In genomic region chr4:104012150-104012549, GRCm38 (mm10) we compare ENCODE assay signal across 28 mouse cellular contexts.
A peak's percentile ranks its signal among the peaks of the same experiment; 100 is the strongest.
DNase-seq lines count a peak whose midpoint lies in the region; ATAC-seq lines count a peak whose summit lies in the region.
"Had no signal": no experiment of that assay in that cellular context is flagged by ENCODE, and none has a peak within 500 bp of the region (broad histone marks: within the 10 kb centered on the region; RNA-seq: fewer than 3 reads in every experiment).

No protein-coding gene starts in this region.

- no peak overlapping the region for H3K4me3 ChIP-seq in hindbrain, embryonic 13.5 days
- H3K4me3 ChIP-seq in hindbrain, embryonic 10.5 days, result no peak overlapping the region
- H3K4me3 ChIP-seq in hindbrain, embryonic 16.5 days (ENCODE audit: low read length), result no peak overlapping the region
- H3K4me3 ChIP-seq in midbrain, embryonic 16.5 days (ENCODE audit: low read depth, low read length), result no peak overlapping the region
- H3K4me3 ChIP-seq: embryonic facial prominence, embryonic 15.5 days; heart, embryonic 12.5 days; kidney, embryonic 15.5 days; limb, embryonic 13.5 days; liver, embryonic 12.5 days; neural tube, embryonic 15.5 days had no signal

- no peak overlapping the region for H3K9ac ChIP-seq in hindbrain, embryonic 13.5 days
- H3K9ac ChIP-seq in hindbrain, embryonic 16.5 days (ENCODE audit: low read depth, low read length), result no peak overlapping the region
- H3K9ac ChIP-seq in midbrain, embryonic 16.5 days (ENCODE audit: low read depth, low read length), result no peak overlapping the region
- H3K9ac ChIP-seq: embryonic facial prominence, embryonic 15.5 days; heart, embryonic 12.5 days; kidney, embryonic 15.5 days; limb, embryonic 13.5 days; liver, embryonic 12.5 days; neural tube, embryonic 15.5 days had no signal

- 84% methylated on average over 4 of the region's 4 CpGs for WGBS in hindbrain, embryonic 13.5 days
- 91% methylated on average over 4 of the region's 4 CpGs for WGBS in hindbrain, embryonic 10.5 days
- 73% methylated on average over 4 of the region's 4 CpGs for WGBS in hindbrain, embryonic 16.5 days
- 71% methylated on average over 4 of the region's 4 CpGs for WGBS in midbrain, embryonic 16.5 days

- ATAC-seq in hindbrain, embryonic 13.5 days (ENCODE audit: low FRiP score), result no peak
- peak; percentile 45; the same call in 1 of the 2 replicates for ATAC-seq in hindbrain, embryonic 16.5 days
- peak; percentile 63; the same call in 1 of the 2 replicates for ATAC-seq in midbrain, embryonic 16.5 days
- ATAC-seq: liver, embryonic 12.5 days had no signal

- no peaks in the 10 kb centered on the region for H3K36me3 ChIP-seq in hindbrain, embryonic 13.5 days
- no peaks in the 10 kb centered on the region for H3K36me3 ChIP-seq in hindbrain, embryonic 10.5 days
- no peaks in the 10 kb centered on the region for H3K36me3 ChIP-seq in hindbrain, embryonic 16.5 days (ENCODE audit: control insufficient read depth, insufficient read depth, low read length)
- H3K36me3 ChIP-seq in midbrain, embryonic 16.5 days (ENCODE audit: control insufficient read depth, insufficient read depth, low read length), result no peaks in the 10 kb centered on the region
- H3K36me3 ChIP-seq: embryonic facial prominence, embryonic 15.5 days; heart, embryonic 12.5 days; kidney, embryonic 15.5 days; limb, embryonic 13.5 days; liver, embryonic 12.5 days; neural tube, embryonic 15.5 days had no signal

- intact Hi-C loops in left cerebral cortex, postnatal 25 days (cut with DNase I), result no loop called here
- intact Hi-C loops in left cerebral cortex, postnatal 4 days (cut with DNase I), result no loop called here

- H3K9me3 ChIP-seq in hindbrain, embryonic 13.5 days, result no peaks in the 10 kb centered on the region
- H3K9me3 ChIP-seq in hindbrain, embryonic 10.5 days, result no peaks in the 10 kb centered on the region
- H3K9me3 ChIP-seq in hindbrain, embryonic 16.5 days (ENCODE audit: control insufficient read depth, low read length), result no peaks in the 10 kb centered on the region
- H3K9me3 ChIP-seq in midbrain, embryonic 16.5 days (replicated peaks; ENCODE audit: control insufficient read depth, low read length, poor library complexity, severe bottlenecking), result no peaks in the 10 kb centered on the region
- H3K9me3 ChIP-seq: embryonic facial prominence, embryonic 15.5 days; heart, embryonic 12.5 days; kidney, embryonic 15.5 days; limb, embryonic 13.5 days; liver, embryonic 12.5 days; neural tube, embryonic 15.5 days had no signal

- no peak for DNase-seq in hindbrain, embryonic 10.5 days (ENCODE audit: low spot score)
- DNase-seq in left cerebral cortex, postnatal 25 days (ENCODE audit: low spot score in 2 of 2), result peak; percentile 6 to 12
- DNase-seq in left cerebral cortex, postnatal 4 days, result no peak
- DNase-seq in heart, adult 11 months, result no peak
- DNase-seq: adrenal gland, adult 2 months; cerebellum, adult 2 months; cerebellum, postnatal 36 days; embryo, embryonic 11 days; gastrocnemius, postnatal 10 days; heart, adult 18-20 months; heart, postnatal 10 days; kidney, adult 11 months; kidney, postnatal 36 days; lung, adult 18-20 months; lung, postnatal 14 days; right cerebral cortex, postnatal 14 days; thymus, adult 2 months; thymus, postnatal 4 days had no signal

- no peaks in the 10 kb centered on the region for H3K27me3 ChIP-seq in hindbrain, embryonic 13.5 days
- H3K27me3 ChIP-seq in hindbrain, embryonic 10.5 days (ENCODE audit: insufficient read depth, poor library complexity, severe bottlenecking), result no peaks in the 10 kb centered on the region
- H3K27me3 ChIP-seq in hindbrain, embryonic 16.5 days (replicated peaks; ENCODE audit: control insufficient read depth, insufficient read depth, low read length), result no peaks in the 10 kb centered on the region
- H3K27me3 ChIP-seq in midbrain, embryonic 16.5 days (ENCODE audit: control insufficient read depth, insufficient read depth, low read depth, low read length), result no peaks in the 10 kb centered on the region
- H3K27me3 ChIP-seq: embryonic facial prominence, embryonic 15.5 days; heart, embryonic 12.5 days; kidney, embryonic 15.5 days; limb, embryonic 13.5 days; liver, embryonic 12.5 days; neural tube, embryonic 15.5 days had no signal

- H3K27ac ChIP-seq in hindbrain, embryonic 13.5 days, result peak overlapping the region; percentile 41
- no peak overlapping the region for H3K27ac ChIP-seq in hindbrain, embryonic 10.5 days
- 0 out of 2 replicates have a peak overlapping the region, but pooled peaks have one; percentile 51 for H3K27ac ChIP-seq in hindbrain, embryonic 16.5 days (ENCODE audit: low read depth, low read length)
- peak overlapping the region; percentile 67 for H3K27ac ChIP-seq in midbrain, embryonic 16.5 days (ENCODE audit: low read length)
- H3K27ac ChIP-seq: embryonic facial prominence, embryonic 15.5 days; kidney, embryonic 15.5 days; limb, embryonic 13.5 days; liver, embryonic 12.5 days; neural tube, embryonic 15.5 days; stomach, postnatal 0 days had no signal

- no peak overlapping the region for H3K4me2 ChIP-seq in hindbrain, embryonic 13.5 days
- H3K4me2 ChIP-seq in hindbrain, embryonic 16.5 days (ENCODE audit: low read length), result no peak overlapping the region
- no peak overlapping the region for H3K4me2 ChIP-seq in midbrain, embryonic 16.5 days (ENCODE audit: low read length)
- H3K4me2 ChIP-seq: embryonic facial prominence, embryonic 15.5 days; heart, embryonic 12.5 days; kidney, embryonic 15.5 days; limb, embryonic 13.5 days; liver, embryonic 12.5 days; neural tube, embryonic 15.5 days had no signal

- H3K4me1 ChIP-seq in hindbrain, embryonic 13.5 days (replicated peaks), result peaks cover 35% of the 10 kb centered on the region
- H3K4me1 ChIP-seq in hindbrain, embryonic 10.5 days (replicated peaks), result no peaks in the 10 kb centered on the region
- H3K4me1 ChIP-seq in hindbrain, embryonic 16.5 days (ENCODE audit: control insufficient read depth, insufficient read depth, low read depth, low read length), result peaks cover 3% of the 10 kb centered on the region
- peaks cover 27% of the 10 kb centered on the region for H3K4me1 ChIP-seq in midbrain, embryonic 16.5 days (ENCODE audit: control insufficient read depth, insufficient read depth, low read length)
- H3K4me1 ChIP-seq: embryonic facial prominence, embryonic 15.5 days; heart, embryonic 12.5 days; kidney, embryonic 15.5 days; limb, embryonic 13.5 days; liver, embryonic 12.5 days had no signal

Comparison
In these comparisons a context has a peak if more than half of its experiments do, and no peak if none do; other contexts are left out.
1. DNase-seq: peak in left cerebral cortex, postnatal 25 days (2 of 2); none in hindbrain, embryonic 10.5 days (single experiment), left cerebral cortex, postnatal 4 days (single experiment) and heart, adult 11 months (single experiment).